Mouse (Mus musculus) forebrain, embryonic 12.5 days (tissue): ENCODE measurements at regions not wholly inside any gene's neighbourhood (a gene's known extent, or its start where the extent isn't known, plus 50 kb on each side); places are given as distances from the start of the nearest gene placed in this dataset.

ENCODE experiments used
- ATAC-seq: fragments of 200-750 bp; cut with Nextera tagmentation; 2 replicates; pipeline ENCODE4 v1.8.0; 2017; ENCODE audit warnings: moderate TSS enrichment; ENCODE audit not compliant: low FRiP score
- H3K27ac ChIP-seq: fragments of 300-500 bp; sonication (generic); 2 replicates; pipeline ENCODE4 v1.5.1; 2016; ENCODE audit warnings: mild to moderate bottlenecking
- H3K27me3 ChIP-seq: fragments of 300-500 bp; sonication (generic); 2 replicates; pipeline ENCODE4 v1.6.1; 2016; ENCODE audit warnings: mild to moderate bottlenecking
- H3K36me3 ChIP-seq: fragments of 300-500 bp; sonication (generic); replicated peaks from 2 replicates; pipeline ENCODE4 v1.6.1; 2016; ENCODE audit warnings: mild to moderate bottlenecking
- H3K4me1 ChIP-seq: fragments of 300-500 bp; sonication (generic); 2 replicates; pipeline ENCODE4 v1.6.1; 2016
- H3K4me2 ChIP-seq: fragments of 300-500 bp; sonication (generic); 2 replicates; pipeline ENCODE4 v1.6.1; 2016; ENCODE audit warnings: mild to moderate bottlenecking, moderate library complexity
- H3K4me3 ChIP-seq: fragments of 300-500 bp; sonication (generic); replicated peaks from 2 replicates; pipeline ENCODE4 v1.5.1; 2016; ENCODE audit warnings: mild to moderate bottlenecking
- H3K9ac ChIP-seq: fragments of 300-500 bp; sonication (generic); 2 replicates; pipeline ENCODE4 v1.6.1; 2016; ENCODE audit warnings: mild to moderate bottlenecking
- H3K9me3 ChIP-seq: fragments of 300-500 bp; sonication (generic); 2 replicates; pipeline ENCODE4 v1.6.1; 2016
- WGBS: fragments of 180-500 bp; shearing (Covaris S2); methylation state at CpG from one replicate; pipeline ENCODE4 v1.1.7; 2016; 5-methylcytosine and 5-hydroxymethylcytosine counted together

DNA sequence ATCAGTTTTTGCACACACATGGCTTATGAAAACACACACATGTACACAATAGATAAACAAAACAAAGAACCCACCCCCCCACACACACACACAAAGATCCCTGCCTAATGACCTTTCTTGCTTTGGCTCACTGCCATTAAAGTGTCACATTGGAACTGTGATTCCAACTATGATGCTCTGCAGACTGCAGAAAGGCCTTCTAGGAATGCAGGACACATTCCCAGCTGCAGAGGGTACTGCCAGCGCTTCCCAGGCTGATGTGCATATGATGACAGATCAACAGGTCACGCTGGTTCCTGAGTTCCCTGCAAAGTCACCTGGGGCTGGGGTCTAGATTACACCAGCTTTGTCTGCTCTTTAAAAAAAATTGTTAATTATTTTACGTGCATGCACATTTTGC is 68.1 kb upstream of the Ppm1j start:
- Histone ChIP-seq H3K36me3 (no peaks in the 10 kb centered on the region), H3K9me3 (no peaks in the 10 kb centered on the region), H3K4me3 (no peak overlapping the region), H3K27ac (no peak overlapping the region), H3K9ac (no peak overlapping the region), H3K4me1 (no peaks in the 10 kb centered on the region), H3K4me2 (no peak overlapping the region), H3K27me3 (0 out of 2 replicates have a peak, but pooled peaks cover 9% of the 10 kb centered on the region)
- WGBS = 75% methylated on average over 3 of the region's 3 CpGs
- no peak for ATAC-seq

DNA sequence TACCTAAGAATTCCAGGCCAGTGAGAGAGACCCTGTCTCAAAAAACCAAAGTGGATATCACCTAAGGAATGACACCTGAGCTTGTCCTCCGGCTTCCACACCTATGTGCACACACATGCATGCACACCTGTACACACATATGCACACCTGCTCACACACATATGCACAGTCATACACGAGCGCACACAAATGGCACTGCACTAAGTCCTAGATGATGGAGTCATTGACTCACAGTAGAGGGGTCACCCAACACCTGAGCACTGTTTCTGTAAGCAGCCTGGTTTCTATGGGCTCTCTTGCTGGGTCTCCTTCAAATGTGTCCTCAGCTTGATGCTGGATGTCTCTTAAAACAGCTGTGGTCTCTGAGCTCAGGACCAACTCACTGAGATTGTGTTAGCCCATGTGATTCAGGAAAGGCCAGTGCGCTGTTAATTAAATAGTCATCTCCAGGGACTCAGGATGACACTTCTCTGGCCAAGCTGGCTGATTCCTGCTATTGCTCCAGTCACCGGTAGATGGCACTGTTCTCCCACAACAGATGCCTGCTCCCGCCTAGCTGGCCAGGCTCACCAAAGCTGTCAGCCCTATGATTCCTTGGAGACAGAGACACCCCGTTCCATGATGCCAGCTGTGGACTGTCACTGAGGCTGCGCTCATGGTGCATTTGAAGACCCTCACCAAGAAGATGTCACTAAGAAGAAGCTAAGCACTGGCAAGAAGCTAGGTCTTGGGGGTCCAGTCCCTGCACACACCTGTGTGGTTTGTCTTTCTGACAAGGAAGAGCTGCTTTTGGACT is 66.8 kb upstream of the Ppm1j start:
- no peak overlapping the region for H3K9ac ChIP-seq
- H3K9me3 ChIP-seq = no peaks in the 10 kb centered on the region
- no peaks in the 10 kb centered on the region for H3K36me3 ChIP-seq
- H3K27ac ChIP-seq = no peak overlapping the region
- 25% methylated on average over 8 of the region's 8 CpGs for WGBS
- H3K4me2 ChIP-seq = peak overlapping the region; percentile 35
- peak; percentile 78 for ATAC-seq
- no peaks in the 10 kb centered on the region for H3K4me1 ChIP-seq
- H3K27me3 ChIP-seq = 0 out of 2 replicates have a peak, but pooled peaks cover 9% of the 10 kb centered on the region
- no peak overlapping the region; the same call in 1 of the 2 replicates for H3K4me3 ChIP-seq

DNA sequence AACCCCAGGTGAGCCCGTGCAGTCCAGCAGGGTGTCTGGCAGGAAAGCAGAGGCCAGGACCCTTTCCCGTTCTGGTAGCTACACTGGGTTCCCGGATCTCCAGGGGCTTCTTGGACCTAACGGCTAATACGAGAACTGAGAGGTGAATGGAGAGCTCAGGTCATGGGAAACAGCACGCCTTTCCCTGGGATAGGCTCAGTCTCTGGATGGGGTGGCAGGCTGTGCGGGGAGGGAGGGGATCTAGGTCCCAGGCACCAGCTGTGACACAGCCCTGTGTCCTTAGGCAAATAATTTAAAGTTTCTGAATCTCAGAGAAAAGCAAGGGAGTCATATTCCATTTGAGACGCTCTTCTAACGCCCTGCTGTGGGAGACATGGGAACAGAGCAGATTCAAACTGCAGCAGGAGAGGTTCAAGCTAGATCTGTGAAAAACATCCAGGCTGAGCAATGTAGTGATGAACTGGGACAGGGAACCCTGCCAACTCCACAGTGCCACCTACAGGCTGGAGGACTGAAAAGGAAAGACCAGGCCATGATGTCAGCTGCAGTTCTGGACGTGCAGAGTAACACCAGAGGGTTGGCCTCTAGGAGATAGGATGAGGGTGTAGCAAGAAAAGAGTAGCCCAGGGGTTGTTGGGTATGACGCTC is 66.1 kb upstream of the Ppm1j start:
- no peak overlapping the region; the same call in 1 of the 2 replicates for H3K4me3 ChIP-seq
- H3K9ac ChIP-seq = no peak overlapping the region
- 48% methylated on average over 11 of the region's 11 CpGs for WGBS
- ATAC-seq = no peak; the same call in 1 of the 2 replicates
- H3K27ac ChIP-seq = no peak overlapping the region
- H3K27me3 ChIP-seq = 0 out of 2 replicates have a peak, but pooled peaks cover 9% of the 10 kb centered on the region
- peak overlapping the region; percentile 35 for H3K4me2 ChIP-seq
- no peaks in the 10 kb centered on the region for H3K36me3 ChIP-seq
- no peaks in the 10 kb centered on the region for H3K9me3 ChIP-seq
- no peaks in the 10 kb centered on the region for H3K4me1 ChIP-seq
